Mouse (Mus musculus) kidney, postnatal 36 days (tissue): ENCODE measurements around the gene Invs.

Source experiments
- DNase-seq, 2 experiments: peaks; one replicate each; pipeline ENCODE4 v3.0.0; 2021 to 2022; ENCODE audit warnings: mixed read lengths in 2 of 2

Gene Invs

GRCm38 (mm10) chr4:48461060-48461459 lies 181.5 kb downstream of the Invs start:
- no peak for DNase-seq

GRCm38 (mm10) chr4:48470977-48471376 lies 191.4 kb downstream of the Invs start:
- no peak for DNase-seq

DNA sequence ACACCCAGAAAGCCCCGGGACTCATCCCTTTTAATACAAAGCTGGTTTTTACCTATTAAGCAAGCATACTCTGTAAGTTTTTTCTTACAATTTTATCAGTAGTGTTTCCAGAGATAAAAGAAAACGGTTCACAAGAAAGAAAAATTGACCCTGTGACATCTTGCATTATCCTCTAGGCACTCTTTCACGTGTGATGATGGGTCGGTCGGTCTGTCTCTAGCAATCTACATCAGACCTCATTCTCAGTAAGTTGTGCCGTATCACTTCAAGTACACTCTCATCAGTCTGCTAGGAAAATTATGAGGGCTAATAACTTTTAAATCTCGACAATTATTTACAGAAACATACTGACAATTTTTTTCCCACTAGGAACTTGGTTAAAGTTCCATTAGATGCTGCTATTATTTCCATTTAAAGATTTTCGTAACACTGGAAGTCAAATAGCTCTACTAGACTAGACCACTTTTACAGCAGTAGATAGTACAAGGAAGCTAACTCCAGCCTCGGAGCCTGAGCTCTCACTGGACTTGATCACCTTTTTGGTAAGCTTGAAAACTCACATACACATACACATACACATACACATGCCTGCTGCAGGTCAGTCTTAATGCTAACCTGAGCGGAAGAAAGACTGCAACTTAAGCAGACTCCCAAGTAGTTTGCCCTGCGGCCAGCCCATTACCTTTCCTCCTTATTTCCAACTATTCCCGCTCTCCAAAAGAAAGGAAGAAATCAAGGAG lies 192.7 kb downstream of the Invs start:
- DNase-seq: peak; percentile 12 to 35

DNA sequence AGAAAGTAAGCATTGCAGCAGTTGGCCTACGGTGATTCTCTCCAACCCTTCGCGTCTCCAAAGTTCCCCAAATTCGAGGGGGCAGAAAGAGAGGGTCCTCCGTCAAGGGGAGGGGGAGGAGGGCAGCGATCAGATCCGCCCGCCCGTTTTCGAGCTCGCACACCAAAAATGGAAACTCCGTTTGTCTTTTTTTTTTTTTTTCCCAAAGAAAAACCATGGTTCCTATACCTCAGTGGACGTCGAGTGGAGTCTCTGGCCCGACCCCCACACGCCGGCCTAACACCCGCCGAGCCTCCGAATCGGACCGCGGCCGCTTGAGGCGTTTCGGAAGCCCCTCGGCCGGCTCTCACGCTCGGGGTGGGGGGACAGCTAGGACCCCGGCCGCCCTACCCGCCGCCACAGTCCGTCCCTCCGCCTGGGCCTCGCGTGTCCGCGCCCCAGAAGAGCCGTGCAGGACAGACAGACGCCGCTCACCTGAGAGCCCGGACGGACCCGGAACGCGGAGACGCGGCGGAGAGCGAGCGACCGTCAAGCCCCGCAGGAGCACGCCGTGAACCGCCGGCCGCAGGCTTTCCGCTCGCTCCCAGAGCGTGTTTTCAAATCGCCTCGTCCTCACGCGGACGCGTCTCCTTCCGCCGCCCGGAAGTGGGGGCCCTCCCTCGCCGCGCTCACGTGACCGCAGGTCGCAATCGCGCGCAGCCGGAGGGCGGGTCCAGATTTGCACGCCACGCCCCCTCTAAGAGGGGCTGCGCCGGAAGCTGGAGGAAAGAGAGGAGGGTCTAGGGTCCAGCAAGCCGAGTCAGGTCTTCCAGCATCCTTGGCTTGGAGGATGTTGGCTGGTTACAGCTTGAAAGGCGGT lies 193.5 kb downstream of the Invs start, which contains the start of gene Tex10:
Gene Tex10 (minus strand): TSS at position 668 of the 859 bp plus-strand sequence.
- DNase-seq: peak; percentile 89 to 94

GRCm38 (mm10) chr4:48473651-48474011 lies 194.1 kb downstream of the Invs start:
- DNase-seq: no peak

GRCm38 (mm10) chr4:48481287-48481686 lies 201.7 kb downstream of the Invs start:
- peak; percentile 9 to 45 for DNase-seq
